Mouse (Mus musculus): Measurements from ENCODE around the gene Hnrnpab. TPM values are rescaled to one million over a fixed set of nuclear protein-coding genes. Genes with fewer than 3 reads are reported as not detected.

The Hnrnpab gene
- total RNA-seq, 2 experiments from 2014 or later, result 120 to 127 TPM

- intact Hi-C loops (cut with DNase I), result no loop called here
- Histone ChIP-seq H3K4me3 (no peak overlapping the region), H3K27ac (peak overlapping the region; percentile 53)
- TF ChIP-seq CTCF (IDR thresholded peaks at IDR 0.05), result no peak
- peak in 1 of 2 experiments; percentile 9 for DNase-seq (ENCODE audit: extremely low spot score in 1 of 2, low spot score in 2 of 2)
Measured at GRCm38 (mm10) chr11:51646751-51647667, 40.4 kb upstream of the Hnrnpab start.

GRCm38 (mm10) chr11:51646245-51646644, 39.6 kb upstream of the Hnrnpab start:
- 0 out of 2 replicates have a peak overlapping the region, but pooled peaks have one; percentile 53 for H3K27ac ChIP-seq
- H3K4me3 ChIP-seq, result no peak overlapping the region
- no peak for TF ChIP-seq CTCF (IDR thresholded peaks at IDR 0.05)
- intact Hi-C loops (cut with DNase I), result no loop called here
- DNase-seq (ENCODE audit: extremely low spot score in 1 of 2, low spot score in 2 of 2), result no peak

- DNase-seq (ENCODE audit: extremely low spot score in 1 of 2, low spot score in 2 of 2), result no peak
- no peak overlapping the region for H3K4me3 ChIP-seq
- H3K27ac ChIP-seq, result no peak overlapping the region
- TF ChIP-seq CTCF (IDR thresholded peaks at IDR 0.05), result no peak
- intact Hi-C loops (cut with DNase I), result no loop called here
Measured at GRCm38 (mm10) chr11:51645293-51645692, 38.6 kb upstream of the Hnrnpab start.

GRCm38 (mm10) chr11:51644217-51644616, 37.6 kb upstream of the Hnrnpab start:
- DNase-seq (ENCODE audit: extremely low spot score in 1 of 2, low spot score in 2 of 2), result no peak
- intact Hi-C loops (cut with DNase I), result no loop called here
- H3K27ac ChIP-seq, result no peak overlapping the region
- no peak for TF ChIP-seq CTCF (IDR thresholded peaks at IDR 0.05)
- no peak overlapping the region for H3K4me3 ChIP-seq

GRCm38 (mm10) chr11:51643761-51644160, 37.1 kb upstream of the Hnrnpab start:
- intact Hi-C loops (cut with DNase I), result no loop called here
- Histone ChIP-seq H3K4me3 (no peak overlapping the region), H3K27ac (peak overlapping the region; percentile 32; the same call in 1 of the 2 replicates)
- no peak for DNase-seq (ENCODE audit: extremely low spot score in 1 of 2, low spot score in 2 of 2)
- TF ChIP-seq CTCF (IDR thresholded peaks at IDR 0.05), result no peak

GRCm38 (mm10) chr11:51643202-51643601, 36.6 kb upstream of the Hnrnpab start:
- Histone ChIP-seq H3K27ac (peak overlapping the region; percentile 32; the same call in 1 of the 2 replicates), H3K4me3 (no peak overlapping the region)
- no peak for DNase-seq (ENCODE audit: extremely low spot score in 1 of 2, low spot score in 2 of 2)
- TF ChIP-seq CTCF (IDR thresholded peaks at IDR 0.05), result no peak
- intact Hi-C loops (cut with DNase I), result no loop called here

GRCm38 (mm10) chr11:51640748-51641147, 34.1 kb upstream of the Hnrnpab start:
- intact Hi-C loops (cut with DNase I), result no loop called here
- no peak for DNase-seq (ENCODE audit: extremely low spot score in 1 of 2, low spot score in 2 of 2)
- no peak for TF ChIP-seq CTCF (IDR thresholded peaks at IDR 0.05)
- no peak overlapping the region for H3K27ac ChIP-seq
- no peak overlapping the region for H3K4me3 ChIP-seq

- no peak for TF ChIP-seq CTCF (IDR thresholded peaks at IDR 0.05)
- H3K4me3 ChIP-seq, result no peak overlapping the region
- H3K27ac ChIP-seq, result no peak overlapping the region
- DNase-seq (ENCODE audit: extremely low spot score in 1 of 2, low spot score in 2 of 2), result no peak
- intact Hi-C loops (cut with DNase I), result loop anchor here (5.0 kb wide), 1 partner anchor 44 kb away; no protein-coding TSS in a partner anchor
Measured at GRCm38 (mm10) chr11:51638497-51638896, 31.9 kb upstream of the Hnrnpab start.

- TF ChIP-seq CTCF (IDR thresholded peaks at IDR 0.05), result no peak
- DNase-seq (ENCODE audit: extremely low spot score in 1 of 2, low spot score in 2 of 2), result no peak
- H3K4me3 ChIP-seq, result peak overlapping the region; percentile 22; the same call in 1 of the 2 replicates
- intact Hi-C loops (cut with DNase I), result loop anchor here (5.0 kb wide), 1 partner anchor 44 kb away; no protein-coding TSS in a partner anchor
- H3K27ac ChIP-seq, result peak overlapping the region; percentile 56
Measured at GRCm38 (mm10) chr11:51637971-51638414, 31.3 kb upstream of the Hnrnpab start.

GRCm38 (mm10) chr11:51636323-51636684, 29.7 kb upstream of the Hnrnpab start:
- intact Hi-C loops (cut with DNase I), result loop anchor here (5.0 kb wide), 1 partner anchor 46 kb away; no protein-coding TSS in a partner anchor

GRCm38 (mm10) chr11:51635525-51636322, 29.1 kb upstream of the Hnrnpab start, which contains the start of gene Rmnd5b:
TSS of gene Rmnd5b (minus strand) at chr11:51635896.
- Histone ChIP-seq H3K27ac (peak within 1 kb of the TSS; percentile 96), H3K4me3 (peak within 1 kb of the TSS; percentile 89)
- intact Hi-C loops (cut with DNase I), result loop anchor here (1.0 to 5.0 kb wide), 3 partner anchors 12 to 51 kb away; partner anchors contain the start of gene Phykpl
- peak; percentile 94 to 95 for DNase-seq (ENCODE audit: extremely low spot score in 1 of 2, low spot score in 2 of 2)
- TF ChIP-seq CTCF (IDR thresholded peaks at IDR 0.05), result no peak; the same call in 1 of the 2 replicates

More at GRCm38 (mm10) chr11:51636323-51636684, 29.7 kb upstream of the Hnrnpab start:
- peak overlapping the region; percentile 89 for H3K4me3 ChIP-seq
- peak in 1 of 2 experiments; percentile 54 for DNase-seq (ENCODE audit: extremely low spot score in 1 of 2, low spot score in 2 of 2)
- H3K27ac ChIP-seq, result peak overlapping the region; percentile 96
- TF ChIP-seq CTCF (IDR thresholded peaks at IDR 0.05), result peak; percentile 83
